Mouse (Mus musculus) neutrophil, adult 5-6 weeks (primary cell): Measurements from ENCODE around the gene Ngp. TPM values are rescaled to one million over a fixed set of nuclear protein-coding genes. Genes with fewer than 3 reads are reported as not detected.

ENCODE experiments used
- total RNA-seq: library from RNA; stranded (forward); fragments of 200-1000 nt; gene quantifications from 2 replicates; pipeline ENCODE4 v1.2.3, GENCODE M21; 2017

The Ngp gene
- total RNA-seq, 1 experiment from 2014 or later: 25.6 TPM

Other genes with a start within 250 kb of the Ngp start
- 0.61 and 0.70 TPM in 2 replicates for gene Cspg5, start 176.0 kb upstream of the Ngp start, total RNA-seq
- gene Elp6, start 114.6 kb upstream of the Ngp start, total RNA-seq: 3.5 and 3.6 TPM in 2 replicates
- gene Scap, start 86.5 kb upstream of the Ngp start, total RNA-seq: 18.2 and 20.4 TPM in 2 replicates
- 14.7 and 15.6 TPM in 2 replicates for gene Ptpn23, start 11.5 kb upstream of the Ngp start, total RNA-seq
- 41.9 and 42.6 TPM in 2 replicates for gene Klhl18, start 56.9 kb downstream of the Ngp start, total RNA-seq
- 5.1 and 5.4 TPM in 2 replicates for gene Kif9, start 57.2 kb downstream of the Ngp start, total RNA-seq
- gene Setd2, start 112.8 kb downstream of the Ngp start, total RNA-seq: 381 and 399 TPM in 2 replicates
- gene Nradd, start 204.7 kb downstream of the Ngp start, total RNA-seq: 13.8 and 14.0 TPM in 2 replicates
- gene Nbeal2, start 234.4 kb downstream of the Ngp start, total RNA-seq: 110 and 138 TPM in 2 replicates
- gene Ccdc12, start 236.8 kb downstream of the Ngp start, total RNA-seq: 123 and 125 TPM in 2 replicates